Comparison of ENCODE assay signal across 14 mouse cellular contexts in the genomic region with DNA sequence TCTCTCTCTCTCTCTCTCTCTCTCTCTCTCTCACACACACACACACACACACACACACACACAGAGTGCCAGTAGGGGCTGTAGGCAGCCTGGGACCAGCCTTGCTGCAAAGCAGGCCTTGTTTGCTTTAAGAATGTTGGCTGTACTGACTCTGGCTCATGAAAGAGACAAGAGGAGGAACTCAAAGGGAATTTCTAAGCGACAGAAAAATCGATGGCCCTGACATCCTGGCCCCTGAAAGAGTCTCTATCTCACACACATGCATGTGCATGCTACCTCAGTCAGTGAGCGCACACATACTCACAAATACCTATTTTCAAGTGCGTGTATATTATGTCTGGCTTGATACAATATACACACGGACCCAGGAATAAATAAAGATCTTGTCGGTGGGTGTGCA.
DNase-seq lines count a peak whose midpoint lies in the region; ATAC-seq and TF ChIP-seq lines count a peak whose summit lies in the region.
"Had no signal": no experiment of that assay in that cellular context is flagged by ENCODE, and none has a peak within 500 bp of the region (broad histone marks: within the 10 kb centered on the region; RNA-seq: fewer than 3 reads in every experiment).

No protein-coding gene starts in this region.

- H3K4me2 ChIP-seq in forebrain, embryonic 16.5 days (ENCODE audit: low read length): no peak overlapping the region
- no peak overlapping the region for H3K4me2 ChIP-seq in forebrain, embryonic 15.5 days (replicated peaks)
- peak overlapping the region; percentile 69 for H3K4me2 ChIP-seq in intestine, postnatal 0 days (replicated peaks; ENCODE audit: low read depth)
- H3K4me2 ChIP-seq in neural tube, embryonic 12.5 days (replicated peaks): peak overlapping the region; percentile 54

- H3K27ac ChIP-seq in forebrain, embryonic 10.5 days: peak overlapping the region; percentile 91
- H3K27ac ChIP-seq in forebrain, embryonic 16.5 days (ENCODE audit: low read length): no peak overlapping the region
- peak overlapping the region; percentile 51 for H3K27ac ChIP-seq in forebrain, embryonic 15.5 days (replicated peaks)
- H3K27ac ChIP-seq in intestine, postnatal 0 days (ENCODE audit: low read depth, low read length): no peak overlapping the region
- H3K27ac ChIP-seq in neural tube, embryonic 12.5 days: peak overlapping the region; percentile 92
- H3K27ac ChIP-seq: limb, embryonic 13.5 days; macrophage had no signal

- ATAC-seq in forebrain, embryonic 16.5 days: no peak
- no peak for ATAC-seq in forebrain, embryonic 15.5 days (replicated peaks)
- no peak for ATAC-seq in intestine, postnatal 0 days
- no peak for ATAC-seq in neural tube, embryonic 12.5 days (ENCODE audit: low FRiP score, low read depth)
- ATAC-seq in monocyte, adult 5-6 weeks (replicated peaks; ENCODE audit: insufficient number of reproducible peaks, low FRiP score, low TSS enrichment, poor library complexity, severe bottlenecking): no peak

- H3K36me3 ChIP-seq in forebrain, embryonic 10.5 days (replicated peaks): peaks cover 34% of the 10 kb centered on the region
- H3K36me3 ChIP-seq in forebrain, embryonic 16.5 days (ENCODE audit: control insufficient read depth, insufficient read depth): no peaks in the 10 kb centered on the region
- H3K36me3 ChIP-seq in forebrain, embryonic 15.5 days: peaks cover 3% of the 10 kb centered on the region; the same call in 1 of the 2 replicates
- peaks cover 10% of the 10 kb centered on the region; the same call in 1 of the 2 replicates for H3K36me3 ChIP-seq in intestine, postnatal 0 days (ENCODE audit: control insufficient read depth, insufficient read depth)
- peaks cover 8% of the 10 kb centered on the region for H3K36me3 ChIP-seq in neural tube, embryonic 12.5 days

- H3K27me3 ChIP-seq in forebrain, embryonic 10.5 days (ENCODE audit: poor library complexity, severe bottlenecking): peaks cover 39% of the 10 kb centered on the region
- no peaks in the 10 kb centered on the region for H3K27me3 ChIP-seq in forebrain, embryonic 16.5 days (replicated peaks; ENCODE audit: control insufficient read depth, insufficient read depth, low read length)
- H3K27me3 ChIP-seq in forebrain, embryonic 15.5 days: no peaks in the 10 kb centered on the region
- H3K27me3 ChIP-seq in intestine, postnatal 0 days (replicated peaks; ENCODE audit: control insufficient read depth, insufficient read depth, low read length): no peaks in the 10 kb centered on the region
- H3K27me3 ChIP-seq in neural tube, embryonic 12.5 days (replicated peaks): no peaks in the 10 kb centered on the region

- H3K9ac ChIP-seq in forebrain, embryonic 16.5 days (replicated peaks; ENCODE audit: low read depth, low read length): no peak overlapping the region; the same call in 1 of the 2 replicates
- no peak overlapping the region for H3K9ac ChIP-seq in forebrain, embryonic 15.5 days (replicated peaks)
- no peak overlapping the region for H3K9ac ChIP-seq in intestine, postnatal 0 days (ENCODE audit: low read depth, low read length)
- peak overlapping the region; percentile 30; the same call in 1 of the 2 replicates for H3K9ac ChIP-seq in neural tube, embryonic 12.5 days

- no peak for TF ChIP-seq CTCF in intestine, postnatal 0 days (IDR thresholded peaks at IDR 0.05; ENCODE audit: low read depth)

- WGBS in forebrain, embryonic 10.5 days: 56% methylated on average over 6 of the region's 6 CpGs
- WGBS in forebrain, embryonic 16.5 days: 25% methylated on average over 6 of the region's 6 CpGs
- 31% methylated on average over 6 of the region's 6 CpGs for WGBS in forebrain, embryonic 15.5 days
- 41% methylated on average over 6 of the region's 6 CpGs for WGBS in intestine, postnatal 0 days
- 36% methylated on average over 6 of the region's 6 CpGs for WGBS in neural tube, embryonic 12.5 days

- peaks cover 94% of the 10 kb centered on the region for H3K4me1 ChIP-seq in forebrain, embryonic 10.5 days
- H3K4me1 ChIP-seq in forebrain, embryonic 16.5 days (replicated peaks; ENCODE audit: control insufficient read depth, insufficient read depth, low read length): peaks cover 35% of the 10 kb centered on the region
- H3K4me1 ChIP-seq in forebrain, embryonic 15.5 days: peaks cover 48% of the 10 kb centered on the region
- H3K4me1 ChIP-seq in intestine, postnatal 0 days (replicated peaks; ENCODE audit: control insufficient read depth, insufficient read depth, low read length): peaks cover 5% of the 10 kb centered on the region
- peaks cover 86% of the 10 kb centered on the region for H3K4me1 ChIP-seq in neural tube, embryonic 12.5 days

- no peak for DNase-seq in forebrain, embryonic 10.5 days (ENCODE audit: extremely low spot score, low spot score)
- DNase-seq in cerebellum, adult 18-20 months: no peak
- DNase-seq in cerebellum, postnatal 10 days: no peak
- DNase-seq: cerebellum, postnatal 14 days; kidney, postnatal 10 days; spleen, adult 18-20 months; thymus, postnatal 25 days had no signal

- H3K9me3 ChIP-seq in forebrain, embryonic 10.5 days: no peaks in the 10 kb centered on the region
- no peaks in the 10 kb centered on the region for H3K9me3 ChIP-seq in forebrain, embryonic 16.5 days (ENCODE audit: control insufficient read depth, low read length)
- H3K9me3 ChIP-seq in forebrain, embryonic 15.5 days: no peaks in the 10 kb centered on the region
- H3K9me3 ChIP-seq in intestine, postnatal 0 days (ENCODE audit: control insufficient read depth): no peaks in the 10 kb centered on the region
- H3K9me3 ChIP-seq in neural tube, embryonic 12.5 days: no peaks in the 10 kb centered on the region
- H3K9me3 ChIP-seq: limb, embryonic 13.5 days had no signal

- peak overlapping the region; percentile 42 for H3K4me3 ChIP-seq in forebrain, embryonic 10.5 days
- no peak overlapping the region for H3K4me3 ChIP-seq in forebrain, embryonic 16.5 days (replicated peaks; ENCODE audit: low read length)
- H3K4me3 ChIP-seq in forebrain, embryonic 15.5 days: no peak overlapping the region
- H3K4me3 ChIP-seq in intestine, postnatal 0 days (ENCODE audit: low read depth, low read length): peak overlapping the region; percentile 28; the same call in 1 of the 2 replicates
- no peak overlapping the region for H3K4me3 ChIP-seq in neural tube, embryonic 12.5 days

Comparison
In these comparisons a context has a peak if more than half of its experiments do, and no peak if none do; other contexts are left out.
1. H3K27ac ChIP-seq: peak in forebrain, embryonic 10.5 days (single experiment), forebrain, embryonic 15.5 days (single experiment) and neural tube, embryonic 12.5 days (single experiment); none in forebrain, embryonic 16.5 days (single experiment) and intestine, postnatal 0 days (single experiment).
2. H3K4me3 ChIP-seq: peak in forebrain, embryonic 10.5 days (single experiment) and intestine, postnatal 0 days (single experiment); none in forebrain, embryonic 16.5 days (single experiment), forebrain, embryonic 15.5 days (single experiment) and neural tube, embryonic 12.5 days (single experiment).
3. H3K4me2 ChIP-seq: peak in intestine, postnatal 0 days (single experiment) and neural tube, embryonic 12.5 days (single experiment); none in forebrain, embryonic 16.5 days (single experiment) and forebrain, embryonic 15.5 days (single experiment).